Comparison of ENCODE assay signal across 8 mouse cellular contexts in the genomic region with DNA sequence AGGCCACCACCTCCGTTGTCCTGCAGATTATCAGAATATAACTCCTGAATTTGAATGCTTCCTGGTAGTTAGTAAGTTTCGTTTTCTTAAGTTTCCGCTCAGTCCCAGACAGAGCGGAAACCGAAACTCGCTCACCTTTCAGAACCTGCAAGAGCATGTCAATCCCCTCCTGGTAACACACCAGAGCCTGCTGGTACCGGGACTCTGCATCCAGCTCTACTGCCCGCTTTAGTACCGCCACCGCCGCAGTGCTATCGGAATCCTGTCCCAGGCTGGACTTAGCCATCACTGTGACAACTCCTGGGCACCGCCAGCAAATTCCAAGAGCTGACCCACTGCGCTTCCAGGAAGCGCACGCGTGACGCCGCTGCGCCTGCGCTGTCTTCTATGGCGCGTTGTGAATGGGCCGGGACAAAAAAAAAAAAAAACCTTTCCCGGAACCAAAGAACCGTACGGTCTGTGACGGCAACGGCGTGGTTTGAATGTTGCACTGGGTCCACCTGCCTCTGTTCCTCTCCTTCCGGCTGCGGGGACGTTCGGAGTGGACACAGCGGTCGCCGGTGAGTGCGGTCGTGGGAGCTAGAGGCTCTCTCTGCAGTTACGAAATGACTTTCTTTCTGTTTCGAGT. TPM values are rescaled to one million over a fixed set of nuclear protein-coding genes. Genes with fewer than 3 reads are reported as not detected.
A peak's percentile ranks its signal among the peaks of the same experiment; 100 is the strongest.
DNase-seq lines count a peak whose midpoint lies in the region; ATAC-seq and TF ChIP-seq lines count a peak whose summit lies in the region.

Mitd1 (minus strand) TSS at position 387 of the 628 bp plus-strand sequence.
Mrpl30 (plus strand) TSS at position 453 of the 628 bp plus-strand sequence.

- no peaks in the 10 kb centered on the region for H3K27me3 ChIP-seq in Patski
- H3K27me3 ChIP-seq in hindbrain, embryonic 13.5 days = no peaks in the 10 kb centered on the region

- POLR2A ChIA-PET in Patski (lab: Charles Lee) = interaction anchor here (0.6 to 1.0 kb wide), 5 partner anchors 18 to 1183 kb away, joined by 3 to 5 read pairs (median 4); no protein-coding TSS in a partner anchor

- peak within 1 kb of the TSS; percentile 77 for H3K9ac ChIP-seq in hindbrain, embryonic 13.5 days

- H3K4me2 ChIP-seq in hindbrain, embryonic 13.5 days = peak within 1 kb of the TSS; percentile 65

- ATAC-seq in Patski = peak; percentile 89
- ATAC-seq in hindbrain, embryonic 13.5 days (ENCODE audit: low FRiP score) = peak; percentile 94

- H3K4me1 ChIP-seq in hindbrain, embryonic 13.5 days (replicated peaks) = peaks cover 24% of the 10 kb centered on the region

- WGBS in hindbrain, embryonic 13.5 days = under 1% methylated on average over 41 of the region's 41 CpGs

- H3K9me3 ChIP-seq in hindbrain, embryonic 13.5 days = no peaks in the 10 kb centered on the region

- H3K36me3 ChIP-seq in hindbrain, embryonic 13.5 days = peaks cover 15% of the 10 kb centered on the region

- H3K4me3 ChIP-seq in hindbrain, embryonic 13.5 days = peak within 1 kb of the TSS; percentile 66

- CTCF ChIA-PET in Patski (lab: Charles Lee) = interaction anchor here (1.0 to 5.8 kb wide), 4 partner anchors 13 to 96 kb away, joined by 3 to 23 read pairs (median 8); partner anchors contain the start of gene Lipt1

- no peak for TF ChIP-seq CTCF in Patski (IDR thresholded peaks at IDR 0.05)

- in situ Hi-C loops in Patski (cut with MboI; ENCODE audit: low pct_unique_long_range_greater_than_20kb) = loop anchor here (5.0 kb wide), 1 partner anchor 97 kb away; no protein-coding TSS in a partner anchor

- peak within 1 kb of the TSS; percentile 77 for H3K27ac ChIP-seq in hindbrain, embryonic 13.5 days

- DNase-seq in Patski (ENCODE audit: low read depth, low spot score) = peak; percentile 69
- DNase-seq in cerebellum, postnatal 14 days = peak; percentile 94 to 95
- peak; percentile 82 to 83 for DNase-seq in frontal cortex, postnatal 14 days (ENCODE audit: low spot score in 2 of 2)
- DNase-seq in layer of hippocampus, postnatal 25 days (ENCODE audit: extremely low spot score in 1 of 2, low spot score in 1 of 2) = peak; percentile 85 to 88
- DNase-seq in lung, postnatal 25 days (ENCODE audit: low spot score) = peak; percentile 91
- peak; percentile 95 for DNase-seq in retina, embryonic 14.5 days (ENCODE audit: low spot score)
- DNase-seq in thymus, postnatal 4 days = peak; percentile 88

RNA-seq across cellular contexts. Expression of gene Mitd1, which starts in this region (rescaled TPM):
- polyA plus RNA-seq in Patski (2021) = 22.5 TPM
- polyA plus RNA-seq in hindbrain, embryonic 13.5 days (2015; fragmentation: Nextera tagmentation; extraction: Ambion mirVana) = 18.3 and 19.3 TPM in 2 replicates
- total RNA-seq in layer of hippocampus, postnatal 25 days (2021) = 10 to 100 TPM in 1 of 2 experiments, 1 to 10 TPM in 1; 9.9 to 10.6 TPM

RNA-seq across cellular contexts. Expression of gene Mrpl30, which starts in this region (rescaled TPM):
- polyA plus RNA-seq in Patski (2021) = 138 TPM
- polyA plus RNA-seq in hindbrain, embryonic 13.5 days (2015; fragmentation: Nextera tagmentation; extraction: Ambion mirVana) = 247 and 255 TPM in 2 replicates
- 100 to 1,000 TPM; 138 to 142 TPM for total RNA-seq in layer of hippocampus, postnatal 25 days (2021)

Comparison
In these comparisons a context has a peak if more than half of its experiments do, and no peak if none do; other contexts are left out.
1. Peak in every context shown above with its lines: DNase-seq, ATAC-seq, H3K4me3 ChIP-seq and H3K27ac ChIP-seq.